Mouse (Mus musculus) CD8-positive naive resting alpha-beta T cell, adult 2 months (primary cell): ENCODE measurements around the gene Kndc1.
A peak's percentile ranks its signal among the peaks of the same experiment; 100 is the strongest.

ENCODE experiments used
- DNase-seq, 2 experiments: peaks; one replicate each; pipeline ENCODE4 v3.0.0; 2022; ENCODE audit warnings: low read depth in 2 of 2, low spot score in 2 of 2

Kndc1 gene

GRCm38 (mm10) chr7:139894655-139895557 lies at the start of gene Kndc1:
Gene Kndc1, plus strand, starts transcription at chr7:139894696.
- DNase-seq, result no peak

- DNase-seq, result no peak
Observed at GRCm38 (mm10) chr7:139845101-139845500, 49.4 kb upstream of the Kndc1 start.

- no peak for DNase-seq
Observed at GRCm38 (mm10) chr7:139850152-139850551, 44.3 kb upstream of the Kndc1 start.

GRCm38 (mm10) chr7:139850677-139851076 lies 43.8 kb upstream of the Kndc1 start:
- no peak for DNase-seq

- no peak for DNase-seq
Observed at GRCm38 (mm10) chr7:139851098-139851497, 43.4 kb upstream of the Kndc1 start.

- no peak for DNase-seq
Observed at GRCm38 (mm10) chr7:139855261-139855660, 39.2 kb upstream of the Kndc1 start.

- DNase-seq, result peak in 1 of 2 experiments; percentile 7
Observed at GRCm38 (mm10) chr7:139861411-139861810, 33.1 kb upstream of the Kndc1 start.

- no peak for DNase-seq
Observed at GRCm38 (mm10) chr7:139863076-139863475, 31.4 kb upstream of the Kndc1 start.

- no peak for DNase-seq
Observed at GRCm38 (mm10) chr7:139864253-139864652, 30.2 kb upstream of the Kndc1 start.

- DNase-seq, result no peak
Observed at GRCm38 (mm10) chr7:139864871-139865270, 29.6 kb upstream of the Kndc1 start.

GRCm38 (mm10) chr7:139871014-139871413 lies 23.5 kb upstream of the Kndc1 start:
- DNase-seq, result no peak

GRCm38 (mm10) chr7:139877167-139877792 lies 17.2 kb upstream of the Kndc1 start:
- no peak for DNase-seq

- DNase-seq, result no peak
Observed at GRCm38 (mm10) chr7:139878122-139878521, 16.4 kb upstream of the Kndc1 start.

- no peak for DNase-seq
Observed at GRCm38 (mm10) chr7:139878621-139879020, 15.9 kb upstream of the Kndc1 start.

- DNase-seq, result no peak
Observed at GRCm38 (mm10) chr7:139883545-139883944, 11.0 kb upstream of the Kndc1 start.

- DNase-seq, result no peak
Observed at GRCm38 (mm10) chr7:139891779-139892178, 2.7 kb upstream of the Kndc1 start.

- no peak for DNase-seq
Observed at GRCm38 (mm10) chr7:139896271-139896670, 1.8 kb downstream of the Kndc1 start.

GRCm38 (mm10) chr7:139896796-139897195 lies 2.3 kb downstream of the Kndc1 start:
- no peak for DNase-seq

- DNase-seq, result no peak
Observed at GRCm38 (mm10) chr7:139898606-139899005, 4.1 kb downstream of the Kndc1 start.

- no peak for DNase-seq
Observed at GRCm38 (mm10) chr7:139899505-139899904, 5.0 kb downstream of the Kndc1 start.

- no peak for DNase-seq
Observed at GRCm38 (mm10) chr7:139900456-139900855, 6.0 kb downstream of the Kndc1 start.

GRCm38 (mm10) chr7:139900896-139901295 lies 6.4 kb downstream of the Kndc1 start:
- DNase-seq, result no peak
